Mouse (Mus musculus): ENCODE measurements around the gene Slc19a3. TPM values are rescaled to one million over a fixed set of nuclear protein-coding genes. Genes with fewer than 3 reads are reported as not detected.

Gene Slc19a3
- under 1 TPM; 0.64 to 0.94 TPM for total RNA-seq (2021)

- intact Hi-C loops (cut with DNase I): no loop called here
- DNase-seq: peak; percentile 25
Observed at GRCm38 (mm10) chr1:83038109-83038672, at the start of gene Slc19a3. Gene Slc19a3 (minus strand): TSS chr1:83038448.

DNA sequence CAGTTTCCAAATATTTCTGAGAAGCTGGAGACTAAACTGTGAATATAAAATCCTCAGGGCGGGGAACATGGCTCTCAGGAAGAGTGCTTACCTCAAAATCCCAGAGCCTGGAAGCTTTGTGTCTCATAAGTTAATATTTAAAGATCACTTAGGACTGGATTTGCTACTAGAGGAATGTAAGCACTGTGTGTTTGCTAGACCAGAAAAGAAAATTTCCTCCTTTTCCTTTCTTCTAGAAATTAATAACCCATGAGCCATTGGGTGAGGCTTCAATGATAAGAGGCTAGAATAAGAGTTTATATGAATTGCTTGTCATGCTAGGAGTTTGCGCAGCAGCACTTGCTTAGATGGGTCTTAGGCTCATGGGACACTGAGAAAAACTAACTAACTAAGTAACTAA lies 46.5 kb upstream of the Slc19a3 start:
- no peak for DNase-seq
- intact Hi-C loops (cut with DNase I): no loop called here

DNA sequence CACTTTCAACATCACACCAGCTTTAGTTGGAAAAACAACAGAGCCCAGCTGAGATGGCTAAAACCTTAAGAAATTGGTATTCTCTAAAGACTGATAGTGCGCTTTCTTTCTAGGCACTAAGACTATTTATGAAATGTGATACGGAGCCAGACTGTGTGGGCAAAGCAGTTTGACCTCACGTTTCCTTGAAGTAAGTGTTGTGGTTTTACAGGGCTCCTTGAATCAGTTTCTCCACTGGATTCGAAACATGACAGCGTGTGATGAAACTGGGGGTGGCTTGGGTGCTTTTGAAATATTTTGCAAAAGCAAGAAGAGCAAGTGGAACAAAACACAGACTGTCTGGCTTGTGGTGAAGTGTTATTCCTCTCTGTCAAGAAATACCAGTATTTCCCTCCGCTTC lies 38.8 kb upstream of the Slc19a3 start:
- no peak for DNase-seq
- intact Hi-C loops (cut with DNase I): loop anchor here (5.0 kb wide), 1 partner anchor 290 kb away; no protein-coding TSS in a partner anchor

- DNase-seq: peak; percentile 19
- intact Hi-C loops (cut with DNase I): loop anchor here (5.0 kb wide), 1 partner anchor 289 kb away; no protein-coding TSS in a partner anchor
Observed at GRCm38 (mm10) chr1:83076190-83076917, 38.1 kb upstream of the Slc19a3 start.

DNA sequence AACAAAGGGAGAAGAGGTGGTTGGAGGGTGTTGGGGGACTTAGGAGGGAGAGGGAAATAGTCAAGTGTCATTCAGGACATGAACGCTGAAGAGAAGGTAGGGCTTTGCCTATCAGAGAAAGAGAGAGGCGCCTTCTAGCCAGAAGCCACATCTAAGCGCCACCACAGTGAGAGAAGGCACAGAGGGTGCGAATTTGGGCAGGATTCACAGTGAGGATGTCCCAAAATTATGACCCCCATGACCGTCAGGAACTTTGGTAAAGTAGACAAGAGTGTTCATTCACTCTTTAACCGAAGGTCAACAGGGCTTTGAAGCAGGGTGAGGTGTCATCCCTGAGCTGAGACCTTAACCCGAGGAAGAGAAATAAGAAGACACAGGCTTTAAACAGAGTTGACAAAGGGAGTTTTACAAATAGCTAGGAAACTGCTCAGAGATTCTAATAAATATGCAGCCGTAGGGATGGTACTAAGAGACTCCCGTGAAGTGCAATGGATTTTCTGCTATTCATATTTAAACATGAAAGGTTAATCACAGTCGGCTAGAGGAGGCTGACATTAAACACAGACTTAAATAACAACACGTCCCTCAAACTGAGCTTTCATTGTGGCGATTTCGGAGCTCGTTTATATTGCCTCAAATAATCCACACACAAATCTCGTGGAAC lies 37.4 kb upstream of the Slc19a3 start:
- DNase-seq: no peak
- intact Hi-C loops (cut with DNase I): loop anchor here (5.0 kb wide), 1 partner anchor 288 kb away; no protein-coding TSS in a partner anchor

DNA sequence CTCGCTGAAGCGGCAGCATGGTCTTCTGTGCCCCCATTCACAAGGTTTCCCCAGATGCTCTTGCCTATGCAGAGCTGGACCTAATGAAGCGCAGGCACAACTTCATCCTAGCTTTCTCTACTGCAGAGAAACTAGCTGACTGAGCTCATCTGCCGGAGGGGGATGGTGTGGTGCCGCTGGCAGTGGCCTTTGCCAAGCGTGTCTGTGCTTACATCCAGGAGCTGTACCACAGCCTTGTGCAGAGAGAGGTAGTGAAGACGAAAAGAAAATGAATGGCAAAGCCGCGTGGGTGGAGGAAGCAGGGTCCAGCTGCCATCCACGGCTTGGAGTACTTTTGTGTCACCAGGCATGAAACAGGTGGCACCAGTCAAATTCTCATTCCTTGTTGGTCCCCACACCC lies 29.0 kb upstream of the Slc19a3 start:
- peak; percentile 12 for DNase-seq
- intact Hi-C loops (cut with DNase I): no loop called here

DNA sequence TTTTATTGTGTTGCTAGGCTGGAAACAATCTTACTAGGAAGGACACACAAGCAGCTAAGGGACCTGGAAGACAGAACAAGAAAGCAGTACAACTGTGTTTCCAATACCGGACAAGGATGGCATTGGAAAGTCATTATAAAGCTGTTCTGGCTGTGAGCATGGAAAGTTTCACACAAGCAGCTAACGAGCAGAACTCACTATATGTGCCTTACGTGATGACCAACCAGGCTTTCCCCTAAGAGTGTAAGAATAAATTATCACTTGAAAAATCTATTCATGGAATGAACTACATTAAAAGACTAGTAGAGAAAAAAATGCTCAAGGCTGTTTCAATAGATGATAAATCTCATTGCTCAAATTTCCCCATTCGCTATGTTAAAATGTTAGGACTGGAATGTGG lies 28.3 kb upstream of the Slc19a3 start:
- intact Hi-C loops (cut with DNase I): no loop called here
- no peak for DNase-seq

DNA sequence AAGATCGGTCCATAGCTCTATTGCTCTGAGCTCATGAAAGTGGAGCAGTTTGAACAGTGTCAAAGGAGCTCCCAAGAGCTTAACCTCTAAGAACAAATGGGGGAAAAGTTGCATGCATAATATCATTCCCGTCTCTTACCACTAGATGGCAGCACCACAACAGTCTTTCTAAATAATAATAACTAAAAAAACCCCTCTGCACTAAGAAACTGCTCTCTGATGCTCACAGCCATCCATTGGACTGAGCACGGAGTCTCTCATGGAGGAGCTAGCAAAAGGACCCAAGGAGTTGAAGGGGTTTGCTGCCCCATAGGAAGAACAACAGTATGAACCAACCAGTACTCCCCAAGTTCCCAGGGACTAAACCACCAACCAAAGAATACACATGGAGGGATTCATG lies 26.6 kb upstream of the Slc19a3 start:
- DNase-seq: no peak
- intact Hi-C loops (cut with DNase I): no loop called here

- intact Hi-C loops (cut with DNase I): no loop called here
- no peak for DNase-seq
Observed at GRCm38 (mm10) chr1:83060643-83061042, 22.4 kb upstream of the Slc19a3 start, which contains the start of gene Krtap28-13. Gene Krtap28-13 (plus strand): TSS chr1:83060930.

DNA sequence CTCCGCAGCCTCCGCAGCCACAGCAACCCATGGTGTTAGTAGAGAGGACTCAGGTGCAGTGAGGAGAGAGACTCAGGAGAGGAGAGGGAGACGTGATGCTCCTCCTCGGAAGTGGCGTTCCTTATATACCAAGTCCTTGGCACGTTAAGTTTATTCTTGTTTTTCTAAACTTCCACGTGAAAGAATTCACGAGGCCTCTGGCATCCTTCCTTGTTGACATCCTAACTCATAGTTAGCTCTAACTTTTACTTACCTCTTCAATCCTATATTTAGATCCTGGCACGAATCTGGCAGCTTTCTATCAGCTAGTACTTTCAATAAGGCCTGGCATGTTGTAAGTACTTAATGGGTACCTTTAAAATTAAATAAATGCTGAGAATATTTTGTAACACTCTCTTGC lies 21.0 kb upstream of the Slc19a3 start, which contains the start of gene A030005K14Rik:
A030005K14Rik (minus strand) TSS at position 101 of the 400 bp plus-strand sequence.
- intact Hi-C loops (cut with DNase I): no loop called here
- DNase-seq: no peak

GRCm38 (mm10) chr1:83058481-83058880 lies 20.2 kb upstream of the Slc19a3 start:
- intact Hi-C loops (cut with DNase I): no loop called here

DNA sequence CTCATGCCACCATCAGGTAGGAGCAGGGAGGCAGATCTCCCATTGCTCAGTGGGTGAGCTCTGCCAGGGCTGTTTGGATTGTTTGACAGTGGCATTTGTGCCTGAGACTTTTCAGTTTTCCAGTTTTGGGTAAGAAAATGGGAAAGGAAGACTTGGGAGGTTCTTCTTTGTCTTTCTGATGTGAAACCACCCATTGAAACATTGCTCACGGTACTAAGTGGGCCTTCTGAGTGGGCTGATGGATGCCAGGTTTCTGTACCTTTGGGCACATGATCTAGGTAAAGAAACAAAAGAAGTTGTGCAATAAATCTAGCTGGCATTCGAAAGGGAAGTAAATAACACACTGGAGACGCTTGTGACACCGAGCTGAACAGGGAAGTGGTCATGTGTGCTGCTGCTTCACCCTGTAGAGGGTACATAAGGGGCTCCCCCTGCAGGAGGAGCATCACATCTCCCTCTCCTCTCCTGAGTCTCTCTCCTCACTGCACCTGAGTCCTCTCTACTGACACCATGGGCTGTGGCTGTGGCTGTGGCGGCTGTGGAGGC lies 6.7 kb upstream of the Slc19a3 start, which contains the start of gene Gm47969:
Gm47969 (plus strand) TSS at position 51 of the 546 bp plus-strand sequence.
- intact Hi-C loops (cut with DNase I): no loop called here
- DNase-seq: no peak

More at GRCm38 (mm10) chr1:83058481-83058880, 20.2 kb upstream of the Slc19a3 start:
- no peak for DNase-seq

GRCm38 (mm10) chr1:83042380-83042779 lies 4.1 kb upstream of the Slc19a3 start, which contains the start of gene Krtap28-10:
Gene Krtap28-10 (minus strand): TSS chr1:83042480.
- DNase-seq: no peak
- intact Hi-C loops (cut with DNase I): no loop called here

GRCm38 (mm10) chr1:83039080-83039479 lies 832 bp upstream of the Slc19a3 start:
- intact Hi-C loops (cut with DNase I): no loop called here
- no peak for DNase-seq

GRCm38 (mm10) chr1:83036892-83037667 lies 1.2 kb downstream of the Slc19a3 start:
- intact Hi-C loops (cut with DNase I): no loop called here
- DNase-seq: no peak

GRCm38 (mm10) chr1:83034509-83034908 lies 3.7 kb downstream of the Slc19a3 start:
- intact Hi-C loops (cut with DNase I): no loop called here
- no peak for DNase-seq

DNA sequence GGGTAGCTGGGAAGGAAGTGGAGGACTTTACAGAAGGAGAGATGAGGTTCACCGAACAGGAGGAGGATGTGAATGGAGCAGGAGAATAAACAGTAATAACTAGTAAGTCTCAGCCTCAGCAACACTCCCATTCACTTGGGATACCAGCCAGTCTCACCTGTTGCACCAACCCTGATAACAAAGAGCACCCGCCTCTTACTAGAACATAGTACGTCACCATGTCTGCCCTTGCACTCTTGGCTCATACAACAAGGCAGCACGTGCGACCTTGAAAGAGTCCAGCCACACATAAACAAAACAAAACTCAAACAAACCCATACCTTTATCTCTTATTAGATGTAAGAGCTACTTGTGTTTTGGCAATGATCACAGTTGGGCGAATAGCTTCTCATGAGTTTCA lies 5.7 kb downstream of the Slc19a3 start:
- intact Hi-C loops (cut with DNase I): no loop called here
- DNase-seq: no peak

GRCm38 (mm10) chr1:83031950-83032349 lies 6.3 kb downstream of the Slc19a3 start:
- intact Hi-C loops (cut with DNase I): no loop called here

DNA sequence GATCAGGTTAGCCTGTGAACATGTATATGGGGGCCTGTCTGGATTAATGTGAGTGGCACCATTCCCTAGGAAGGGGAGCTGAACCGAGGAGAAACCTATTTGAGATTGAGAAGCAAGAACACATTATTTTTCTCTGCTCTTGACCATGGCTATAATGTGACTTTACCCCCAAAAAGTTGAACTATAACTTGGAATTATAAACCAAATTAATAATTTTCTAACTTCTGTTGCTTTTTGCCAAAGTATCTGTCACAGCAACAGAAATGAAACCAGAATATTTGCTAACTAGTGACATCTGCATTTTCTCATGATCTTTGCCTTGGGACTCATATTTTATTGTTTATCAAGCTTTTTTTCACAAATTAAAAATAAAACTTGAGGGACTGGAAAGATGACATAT lies 21.7 kb downstream of the Slc19a3 start:
- intact Hi-C loops (cut with DNase I): no loop called here
- DNase-seq: no peak

More at GRCm38 (mm10) chr1:83031950-83032349, 6.3 kb downstream of the Slc19a3 start:
- no peak for DNase-seq

DNA sequence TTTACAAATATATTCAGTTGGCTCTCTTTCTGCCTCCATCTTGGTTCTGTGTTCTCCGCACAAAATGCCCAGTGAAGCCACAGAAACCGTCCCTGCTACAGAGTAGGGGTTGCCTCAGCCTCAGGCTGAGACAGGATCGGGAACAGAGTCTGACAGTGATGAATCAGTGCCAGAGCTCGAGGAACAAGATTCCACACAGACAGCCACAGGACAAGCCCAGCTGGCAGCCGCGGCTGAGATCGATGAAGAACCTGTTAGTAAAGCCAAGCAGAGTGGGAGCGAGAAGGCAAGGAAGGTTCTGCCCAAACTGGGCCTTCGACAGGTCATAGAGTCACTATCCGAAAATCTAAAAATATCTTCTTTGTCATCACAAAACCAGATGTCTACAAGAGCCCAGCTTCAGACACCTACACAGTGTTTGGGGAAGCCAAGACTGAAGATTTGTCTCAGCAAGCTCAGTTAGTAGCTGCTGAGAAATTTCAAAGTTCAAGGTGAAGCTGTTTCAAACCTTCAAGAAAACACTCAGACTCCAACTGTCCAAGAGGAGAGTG lies 22.8 kb downstream of the Slc19a3 start:
- intact Hi-C loops (cut with DNase I): no loop called here

More for the DNA sequence above, 22.8 kb downstream of the Slc19a3 start:
- DNase-seq: no peak

Data from left cerebral cortex, postnatal 4 days (tissue).